Mouse (Mus musculus): ENCODE data around the gene Btk. TPM values are rescaled to one million over a fixed set of nuclear protein-coding genes. Genes with fewer than 3 reads are reported as not detected.

The Btk gene
- polyA plus RNA-seq, 1 experiment: 0.51 TPM

DNA sequence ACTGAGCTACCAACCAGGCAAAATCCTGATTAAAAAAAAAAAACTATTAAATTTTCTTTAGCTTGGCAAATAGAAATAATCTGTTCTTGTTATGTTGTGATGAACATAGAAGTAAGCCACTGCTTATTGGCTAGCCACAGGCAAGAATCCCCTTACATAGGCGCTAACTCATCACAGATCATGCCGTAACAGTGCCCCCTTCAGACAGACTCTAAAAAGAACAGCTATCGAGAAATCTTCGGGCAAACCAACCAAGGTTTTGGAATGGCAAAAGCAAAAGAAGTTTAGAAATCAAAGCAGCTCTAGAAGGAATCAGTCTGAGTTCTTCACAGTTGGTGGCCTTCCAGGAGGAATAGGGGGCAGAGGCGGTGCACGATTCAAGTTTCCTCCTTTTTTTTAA, 75.4 kb downstream of the Btk start:
- H3K27me3 ChIP-seq (ENCODE audit: control insufficient read depth, insufficient read depth, low read length): no peaks in the 10 kb centered on the region
- no peak for DNase-seq
- WGBS: 70% methylated on average over 6 of the region's 6 CpGs
- no peak overlapping the region for H3K27ac ChIP-seq (ENCODE audit: insufficient read depth, low read length)
- H3K4me3 ChIP-seq (replicated peaks; ENCODE audit: insufficient read depth, low read depth, low read length): no peak overlapping the region
- no peaks in the 10 kb centered on the region for H3K4me1 ChIP-seq (ENCODE audit: control insufficient read depth, insufficient read depth, low read length)
- TF ChIP-seq CTCF (IDR thresholded peaks at IDR 0.05; ENCODE audit: borderline replicate concordance, insufficient read depth, low read depth, low read length): no peak
- no peak for TF ChIP-seq POLR2A (IDR thresholded peaks at IDR 0.05; ENCODE audit: borderline replicate concordance, insufficient read depth, low read length)

DNA sequence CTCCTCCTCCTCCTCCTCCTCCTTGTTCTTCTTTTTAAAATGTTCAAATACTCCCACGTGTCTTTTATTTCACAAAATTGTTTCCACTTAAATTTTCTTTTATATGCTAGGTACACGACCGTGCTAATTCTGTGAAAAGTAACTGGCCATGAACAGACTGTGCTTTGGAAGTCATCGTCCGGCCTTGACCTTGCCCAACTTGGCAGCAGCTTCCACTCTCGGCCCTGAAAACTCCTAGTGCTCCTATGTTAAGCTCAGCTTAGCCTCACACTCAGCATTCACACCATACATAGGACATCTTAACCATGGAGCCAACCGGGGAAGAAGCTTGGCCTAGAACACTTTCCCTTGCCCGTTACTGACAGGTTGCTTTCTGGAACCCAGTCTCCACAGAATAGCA, 82.7 kb downstream of the Btk start:
- H3K27me3 ChIP-seq (ENCODE audit: control insufficient read depth, insufficient read depth, low read length): no peaks in the 10 kb centered on the region
- TF ChIP-seq CTCF (IDR thresholded peaks at IDR 0.05; ENCODE audit: borderline replicate concordance, insufficient read depth, low read depth, low read length) (no peak), POLR2A (IDR thresholded peaks at IDR 0.05; ENCODE audit: borderline replicate concordance, insufficient read depth, low read length) (no peak)
- no peak overlapping the region for H3K4me3 ChIP-seq (replicated peaks; ENCODE audit: insufficient read depth, low read depth, low read length)
- no peaks in the 10 kb centered on the region for H3K4me1 ChIP-seq (ENCODE audit: control insufficient read depth, insufficient read depth, low read length)
- 84% methylated on average over 8 of the region's 8 CpGs for WGBS
- no peak for DNase-seq
- H3K27ac ChIP-seq (ENCODE audit: insufficient read depth, low read length): no peak overlapping the region

Other genes with a start within 250 kb of the Btk start
- 12.8 and 14.0 TPM in 2 replicates for gene Drp2, start 179.0 kb downstream of the Btk start, polyA plus RNA-seq (2012; rRNA removed)
- 0.08 TPM in 1 of 2 replicates, not detected in the other for gene Taf7l, start 107.1 kb downstream of the Btk start, polyA plus RNA-seq (2012; rRNA removed)
- 17.5 and 18.9 TPM in 2 replicates for gene Timm8a1, start 41.7 kb downstream of the Btk start, polyA plus RNA-seq (2012; rRNA removed)
- gene Rpl36a, start 2.1 kb upstream of the Btk start, polyA plus RNA-seq (2012; rRNA removed): 426 and 451 TPM in 2 replicates
- 8.7 and 9.5 TPM in 2 replicates for gene Gla, start 17.6 kb upstream of the Btk start, polyA plus RNA-seq (2012; rRNA removed)
- gene Hnrnph2, start 17.6 kb upstream of the Btk start, polyA plus RNA-seq (2012; rRNA removed): 104 and 107 TPM in 2 replicates
- 15.2 and 15.8 TPM in 2 replicates for gene Armcx4, start 102.9 kb upstream of the Btk start, polyA plus RNA-seq (2012; rRNA removed)
- gene Armcx1, start 134.4 kb upstream of the Btk start, polyA plus RNA-seq (2012; rRNA removed): 72.1 and 76.4 TPM in 2 replicates
- gene Armcx6, start 167.8 kb upstream of the Btk start, polyA plus RNA-seq (2012; rRNA removed): 10.1 and 11.6 TPM in 2 replicates
- 62.2 and 66.1 TPM in 2 replicates for gene Armcx3, start 173.0 kb upstream of the Btk start, polyA plus RNA-seq (2012; rRNA removed)
- 40.9 and 41.4 TPM in 2 replicates for gene Armcx2, start 225.7 kb upstream of the Btk start, polyA plus RNA-seq (2012; rRNA removed)